Mouse (Mus musculus): ENCODE data around the gene Nrxn3. TPM values are rescaled to one million over a fixed set of nuclear protein-coding genes. Genes with fewer than 3 reads are reported as not detected.

Nrxn3 gene
- polyA plus RNA-seq, 1 experiment, result 3.0 TPM

GRCm38 (mm10) chr12:88722031-88722690 lies 515 bp upstream of the Nrxn3 start:
- no peak overlapping the region for H3K4me2 ChIP-seq (ENCODE audit: low read depth)
- no peak overlapping the region for H3K4me3 ChIP-seq

GRCm38 (mm10) chr12:88726316-88726715 lies 3.6 kb downstream of the Nrxn3 start:
- Histone ChIP-seq H3K79me2 (ENCODE audit: control insufficient read depth, insufficient read depth) (no peaks in the 10 kb centered on the region), H3K36me3 (ENCODE audit: control insufficient read depth, insufficient read depth) (no peaks in the 10 kb centered on the region)
- TF ChIP-seq TCF12 (IDR thresholded peaks at IDR 0.05; ENCODE audit: insufficient read depth, poor library complexity, severe bottlenecking) (no peak), POLR2AphosphoS2 (IDR thresholded peaks at IDR 0.05; ENCODE audit: insufficient read length, low read depth) (no peak), MYOG (IDR thresholded peaks at IDR 0.05; ENCODE audit: control insufficient read depth in 1 of 3, insufficient read depth in 1 of 3, insufficient read length in 2 of 3, low read depth in 2 of 3) (no peak)

More at GRCm38 (mm10) chr12:88722031-88722690, 515 bp upstream of the Nrxn3 start:
- no peaks in the 10 kb centered on the region for H3K36me3 ChIP-seq (ENCODE audit: control insufficient read depth, insufficient read depth)
- H3K79me2 ChIP-seq (ENCODE audit: control insufficient read depth, insufficient read depth), result no peaks in the 10 kb centered on the region
- H3ac ChIP-seq (ENCODE audit: control insufficient read depth, insufficient read length), result no peak overlapping the region
- no peak for TF ChIP-seq REST (IDR thresholded peaks at IDR 0.05; ENCODE audit: insufficient read depth, insufficient read length)
- TF ChIP-seq MYOG (IDR thresholded peaks at IDR 0.05; ENCODE audit: control insufficient read depth in 1 of 3, insufficient read depth in 1 of 3, insufficient read length in 2 of 3, low read depth in 2 of 3), result no peak
- no peak for TF ChIP-seq CEBPB (IDR thresholded peaks at IDR 0.05; ENCODE audit: insufficient read depth, poor library complexity, severe bottlenecking)
- no peak for TF ChIP-seq POLR2AphosphoS2 (IDR thresholded peaks at IDR 0.05; ENCODE audit: insufficient read length, low read depth)
- no peak for TF ChIP-seq TCF12 (IDR thresholded peaks at IDR 0.05; ENCODE audit: insufficient read depth, poor library complexity, severe bottlenecking)
- TF ChIP-seq MYOD1 (IDR thresholded peaks at IDR 0.05; ENCODE audit: control insufficient read depth in 1 of 3, insufficient read length in 2 of 3, low read depth in 2 of 3), result no peak
- no peak for TF ChIP-seq USF1 (IDR thresholded peaks at IDR 0.05; ENCODE audit: low read depth)
- TF ChIP-seq TCF3 (IDR thresholded peaks at IDR 0.05; ENCODE audit: insufficient read length, low read depth), result no peak
- no peak for TF ChIP-seq E2F4 (IDR thresholded peaks at IDR 0.05; ENCODE audit: insufficient read depth)
- TF ChIP-seq MAX (IDR thresholded peaks at IDR 0.05; ENCODE audit: low read depth), result no peak
- no peak for TF ChIP-seq SRF (IDR thresholded peaks at IDR 0.05; ENCODE audit: control insufficient read depth, insufficient read length, low read depth)
- no peak for TF ChIP-seq POLR2A (IDR thresholded peaks at IDR 0.05; ENCODE audit: insufficient read length, low read depth)
- H3K27me3 ChIP-seq (ENCODE audit: control insufficient read depth, insufficient read depth, insufficient read length), result no peaks in the 10 kb centered on the region

GRCm38 (mm10) chr12:88726755-88727154 lies 4.1 kb downstream of the Nrxn3 start:
- Histone ChIP-seq H3ac (ENCODE audit: control insufficient read depth, insufficient read length) (no peak overlapping the region), H3K4me2 (ENCODE audit: low read depth) (no peak overlapping the region), H3K36me3 (ENCODE audit: control insufficient read depth, insufficient read depth) (no peaks in the 10 kb centered on the region), H3K79me2 (ENCODE audit: control insufficient read depth, insufficient read depth) (no peaks in the 10 kb centered on the region), H3K27me3 (ENCODE audit: control insufficient read depth, insufficient read depth, insufficient read length) (no peaks in the 10 kb centered on the region), H3K4me3 (no peak overlapping the region)
- TF ChIP-seq REST (IDR thresholded peaks at IDR 0.05; ENCODE audit: insufficient read depth, insufficient read length), result no peak
- no peak for TF ChIP-seq TCF12 (IDR thresholded peaks at IDR 0.05; ENCODE audit: insufficient read depth, poor library complexity, severe bottlenecking)
- no peak for TF ChIP-seq MAX (IDR thresholded peaks at IDR 0.05; ENCODE audit: low read depth)
- TF ChIP-seq USF1 (IDR thresholded peaks at IDR 0.05; ENCODE audit: low read depth), result no peak
- no peak for TF ChIP-seq TCF3 (IDR thresholded peaks at IDR 0.05; ENCODE audit: insufficient read length, low read depth)
- TF ChIP-seq SRF (IDR thresholded peaks at IDR 0.05; ENCODE audit: control insufficient read depth, insufficient read length, low read depth), result no peak
- TF ChIP-seq POLR2A (IDR thresholded peaks at IDR 0.05; ENCODE audit: insufficient read length, low read depth), result no peak
- no peak for TF ChIP-seq POLR2AphosphoS2 (IDR thresholded peaks at IDR 0.05; ENCODE audit: insufficient read length, low read depth)
- no peak for TF ChIP-seq MYOG (IDR thresholded peaks at IDR 0.05; ENCODE audit: control insufficient read depth in 1 of 3, insufficient read depth in 1 of 3, insufficient read length in 2 of 3, low read depth in 2 of 3)
- no peak for TF ChIP-seq E2F4 (IDR thresholded peaks at IDR 0.05; ENCODE audit: insufficient read depth)
- no peak for TF ChIP-seq MYOD1 (IDR thresholded peaks at IDR 0.05; ENCODE audit: control insufficient read depth in 1 of 3, insufficient read length in 2 of 3, low read depth in 2 of 3)

More at GRCm38 (mm10) chr12:88726316-88726715, 3.6 kb downstream of the Nrxn3 start:
- Histone ChIP-seq H3K4me3 (no peak overlapping the region), H3K27me3 (ENCODE audit: control insufficient read depth, insufficient read depth, insufficient read length) (no peaks in the 10 kb centered on the region), H3K4me2 (ENCODE audit: low read depth) (no peak overlapping the region), H3ac (ENCODE audit: control insufficient read depth, insufficient read length) (no peak overlapping the region)

GRCm38 (mm10) chr12:88730720-88731119 lies 8.0 kb downstream of the Nrxn3 start:
- no peaks in the 10 kb centered on the region for H3K27me3 ChIP-seq (ENCODE audit: control insufficient read depth, insufficient read depth, insufficient read length)
- H3K79me2 ChIP-seq (ENCODE audit: control insufficient read depth, insufficient read depth), result no peaks in the 10 kb centered on the region
- TF ChIP-seq CEBPB (IDR thresholded peaks at IDR 0.05; ENCODE audit: insufficient read depth, poor library complexity, severe bottlenecking) (no peak), REST (IDR thresholded peaks at IDR 0.05; ENCODE audit: insufficient read depth, insufficient read length) (peak; percentile 25), SRF (IDR thresholded peaks at IDR 0.05; ENCODE audit: control insufficient read depth, insufficient read length, low read depth) (no peak), E2F4 (IDR thresholded peaks at IDR 0.05; ENCODE audit: insufficient read depth) (no peak)

GRCm38 (mm10) chr12:88735045-88735444 lies 12.4 kb downstream of the Nrxn3 start:
- no peak overlapping the region for H3ac ChIP-seq (ENCODE audit: control insufficient read depth, insufficient read length)
- no peak overlapping the region for H3K4me3 ChIP-seq
- no peaks in the 10 kb centered on the region for H3K36me3 ChIP-seq (ENCODE audit: control insufficient read depth, insufficient read depth)
- no peaks in the 10 kb centered on the region for H3K79me2 ChIP-seq (ENCODE audit: control insufficient read depth, insufficient read depth)
- no peak overlapping the region for H3K4me2 ChIP-seq (ENCODE audit: low read depth)
- no peaks in the 10 kb centered on the region for H3K27me3 ChIP-seq (ENCODE audit: control insufficient read depth, insufficient read depth, insufficient read length)
- TF ChIP-seq CEBPB (IDR thresholded peaks at IDR 0.05; ENCODE audit: insufficient read depth, poor library complexity, severe bottlenecking), result no peak
- TF ChIP-seq REST (IDR thresholded peaks at IDR 0.05; ENCODE audit: insufficient read depth, insufficient read length), result no peak
- no peak for TF ChIP-seq POLR2A (IDR thresholded peaks at IDR 0.05; ENCODE audit: insufficient read length, low read depth)
- no peak for TF ChIP-seq USF1 (IDR thresholded peaks at IDR 0.05; ENCODE audit: low read depth)
- no peak for TF ChIP-seq E2F4 (IDR thresholded peaks at IDR 0.05; ENCODE audit: insufficient read depth)
- no peak for TF ChIP-seq TCF12 (IDR thresholded peaks at IDR 0.05; ENCODE audit: insufficient read depth, poor library complexity, severe bottlenecking)
- no peak for TF ChIP-seq MAX (IDR thresholded peaks at IDR 0.05; ENCODE audit: low read depth)
- no peak for TF ChIP-seq MYOG (IDR thresholded peaks at IDR 0.05; ENCODE audit: control insufficient read depth in 1 of 3, insufficient read depth in 1 of 3, insufficient read length in 2 of 3, low read depth in 2 of 3)
- TF ChIP-seq MYOD1 (IDR thresholded peaks at IDR 0.05; ENCODE audit: control insufficient read depth in 1 of 3, insufficient read length in 2 of 3, low read depth in 2 of 3), result no peak
- no peak for TF ChIP-seq POLR2AphosphoS2 (IDR thresholded peaks at IDR 0.05; ENCODE audit: insufficient read length, low read depth)
- no peak for TF ChIP-seq TCF3 (IDR thresholded peaks at IDR 0.05; ENCODE audit: insufficient read length, low read depth)
- TF ChIP-seq SRF (IDR thresholded peaks at IDR 0.05; ENCODE audit: control insufficient read depth, insufficient read length, low read depth), result no peak

More at GRCm38 (mm10) chr12:88730720-88731119, 8.0 kb downstream of the Nrxn3 start:
- no peaks in the 10 kb centered on the region for H3K36me3 ChIP-seq (ENCODE audit: control insufficient read depth, insufficient read depth)
- no peak overlapping the region for H3ac ChIP-seq (ENCODE audit: control insufficient read depth, insufficient read length)
- no peak overlapping the region for H3K4me3 ChIP-seq
- no peak overlapping the region for H3K4me2 ChIP-seq (ENCODE audit: low read depth)
